Mouse (Mus musculus) thymus, adult 2 months (tissue): ENCODE results near the gene Mcemp1.

ENCODE experiments used
- CTCF ChIP-seq: fragments of 200-500 bp; IDR thresholded peaks from 2 replicates; pipeline ENCODE4 v1.5.1; 2012; ENCODE audit warnings: mild to moderate bottlenecking, control low read depth, low read length, moderate library complexity, borderline replicate concordance; ENCODE audit not compliant: control insufficient read depth, poor library complexity, insufficient read depth; ENCODE audit errors: extremely low read depth
- POLR2A ChIP-seq: fragments of 200-500 bp; IDR thresholded peaks from 2 replicates; pipeline ENCODE4 v1.6.1; 2012; ENCODE audit warnings: mild to moderate bottlenecking, low read length, control low read depth, moderate library complexity; ENCODE audit not compliant: control insufficient read depth, poor library complexity, insufficient read depth; ENCODE audit errors: extremely low read depth

DNA sequence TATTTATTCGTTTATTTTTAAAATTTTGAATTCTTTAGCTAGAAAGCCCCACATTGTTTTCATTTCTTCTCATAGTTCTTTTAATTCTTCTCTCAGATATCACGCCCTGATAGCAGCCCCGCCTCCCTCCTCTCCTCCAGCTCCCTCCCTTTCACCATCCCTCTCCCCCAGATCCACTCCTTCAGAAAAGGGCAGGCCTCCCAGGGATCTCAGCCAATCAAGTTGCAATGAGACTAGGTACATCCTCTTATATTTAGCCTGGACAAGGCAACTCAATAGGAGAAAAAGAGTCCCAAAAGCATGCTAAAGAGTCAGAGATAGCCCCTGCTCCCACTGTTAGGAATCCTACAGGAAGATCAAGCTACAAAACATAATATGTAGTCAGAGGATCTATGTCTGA is 9.1 kb downstream of the Mcemp1 start:
- no peak for TF ChIP-seq CTCF
- no peak for TF ChIP-seq POLR2A
